Mouse (Mus musculus) liver, embryonic 15.5 days (tissue): ENCODE measurements at regions not wholly inside any gene's neighbourhood (a gene's known extent, or its start where the extent isn't known, plus 50 kb on each side); places are given as distances from the start of the nearest gene placed in this dataset.
"Not testable (repeated sequence)": the region's sequence is repeated elsewhere in the genome, so short reads cannot be mapped to it uniquely, and the experiment has no call there.

Experiments
- ATAC-seq: fragments of 200-750 bp; cut with Nextera tagmentation; 2 replicates; pipeline ENCODE4 v1.8.0; 2017; ENCODE audit warnings: moderate number of reproducible peaks, mild to moderate bottlenecking, moderate library complexity; ENCODE audit not compliant: insufficient read depth
- H3K27ac ChIP-seq: fragments of 300-500 bp; sonication (generic); replicated peaks from 2 replicates; pipeline ENCODE4 v1.5.1; 2015; ENCODE audit warnings: mild to moderate bottlenecking, inconsistent platforms
- H3K27me3 ChIP-seq: fragments of 300-500 bp; sonication (generic); 2 replicates; pipeline ENCODE4 v1.6.1; 2015; ENCODE audit warnings: mild to moderate bottlenecking, inconsistent platforms
- H3K36me3 ChIP-seq: fragments of 300-500 bp; sonication (generic); replicated peaks from 2 replicates; pipeline ENCODE4 v1.6.1; 2015; ENCODE audit warnings: moderate library complexity, mild to moderate bottlenecking, inconsistent platforms
- H3K4me1 ChIP-seq: fragments of 300-500 bp; sonication (generic); replicated peaks from 2 replicates; pipeline ENCODE4 v1.6.1; 2015; ENCODE audit warnings: inconsistent platforms
- H3K4me2 ChIP-seq: fragments of 300-500 bp; sonication (generic); 2 replicates; pipeline ENCODE4 v1.6.1; 2015; ENCODE audit warnings: moderate library complexity, mild to moderate bottlenecking, inconsistent platforms
- H3K4me3 ChIP-seq: fragments of 300-500 bp; sonication (generic); replicated peaks from 2 replicates; pipeline ENCODE4 v1.5.1; 2015; ENCODE audit warnings: mild to moderate bottlenecking, inconsistent platforms
- H3K9ac ChIP-seq: fragments of 300-500 bp; sonication (generic); 2 replicates; pipeline ENCODE4 v1.6.1; 2015; ENCODE audit warnings: moderate library complexity, mild to moderate bottlenecking, inconsistent platforms
- H3K9me3 ChIP-seq: fragments of 300-500 bp; sonication (generic); replicated peaks from 2 replicates; pipeline ENCODE4 v1.6.1; 2016; ENCODE audit warnings: inconsistent platforms
- WGBS: fragments of 180-500 bp; shearing (Covaris S2); methylation state at CpG from one replicate; pipeline ENCODE4 v1.1.7; 2015; ENCODE audit warnings: mixed read lengths; ENCODE audit not compliant: insufficient replicate concordance; 5-methylcytosine and 5-hydroxymethylcytosine counted together

- no peak overlapping the region for H3K4me3 ChIP-seq
- H3K9ac ChIP-seq = no peak overlapping the region
- no peak for ATAC-seq
- no peaks in the 10 kb centered on the region for H3K36me3 ChIP-seq
- no peaks in the 10 kb centered on the region for H3K9me3 ChIP-seq
- no peak overlapping the region for H3K4me2 ChIP-seq
- WGBS = 71% methylated on average over 2 of the region's 2 CpGs
- no peaks in the 10 kb centered on the region for H3K4me1 ChIP-seq
- no peaks in the 10 kb centered on the region for H3K27me3 ChIP-seq
- no peak overlapping the region for H3K27ac ChIP-seq
These were observed 100.5 kb downstream of the 1700129C05Rik start for GRCm38 (mm10) chr14:59042152-59042551.

GRCm38 (mm10) chr14:59025757-59026156 lies 116.9 kb downstream of the 1700129C05Rik start:
- not testable (repeated sequence) for H3K4me2 ChIP-seq, H3K36me3 ChIP-seq, H3K9me3 ChIP-seq, H3K4me3 ChIP-seq, H3K9ac ChIP-seq, H3K4me1 ChIP-seq, ATAC-seq, H3K27ac ChIP-seq, H3K27me3 ChIP-seq
- WGBS = 47% methylated on average over 9 of the region's 9 CpGs

- Histone ChIP-seq H3K36me3 (no peaks in the 10 kb centered on the region), H3K4me2 (no peak overlapping the region), H3K4me1 (no peaks in the 10 kb centered on the region), H3K27ac (no peak overlapping the region), H3K27me3 (no peaks in the 10 kb centered on the region), H3K9ac (no peak overlapping the region), H3K4me3 (no peak overlapping the region), H3K9me3 (no peaks in the 10 kb centered on the region)
- ATAC-seq = no peak
- WGBS = 45% methylated on average over 3 of the region's 3 CpGs
These were observed 133.2 kb downstream of the 1700129C05Rik start for GRCm38 (mm10) chr14:59009534-59009933.

- ATAC-seq = no peak
These were observed 143.5 kb downstream of the 1700129C05Rik start for GRCm38 (mm10) chr14:58999106-58999778.

GRCm38 (mm10) chr14:58994994-58995393 lies 147.7 kb downstream of the 1700129C05Rik start:
- no peak overlapping the region for H3K9ac ChIP-seq
- H3K4me1 ChIP-seq = no peaks in the 10 kb centered on the region
- no peak overlapping the region for H3K4me2 ChIP-seq
- H3K27ac ChIP-seq = no peak overlapping the region
- no peaks in the 10 kb centered on the region for H3K36me3 ChIP-seq
- H3K9me3 ChIP-seq = no peaks in the 10 kb centered on the region
- 71% methylated on average over 6 of the region's 6 CpGs for WGBS
- ATAC-seq = no peak
- H3K27me3 ChIP-seq = no peaks in the 10 kb centered on the region
- no peak overlapping the region for H3K4me3 ChIP-seq

More at GRCm38 (mm10) chr14:58999106-58999778, 143.5 kb downstream of the 1700129C05Rik start:
- 71% methylated on average over 5 of the region's 5 CpGs for WGBS
- no peaks in the 10 kb centered on the region for H3K36me3 ChIP-seq
- H3K9me3 ChIP-seq = no peaks in the 10 kb centered on the region
- no peaks in the 10 kb centered on the region for H3K4me1 ChIP-seq
- H3K9ac ChIP-seq = no peak overlapping the region
- H3K27ac ChIP-seq = no peak overlapping the region
- H3K4me3 ChIP-seq = no peak overlapping the region
- H3K27me3 ChIP-seq = no peaks in the 10 kb centered on the region
- no peak overlapping the region for H3K4me2 ChIP-seq

GRCm38 (mm10) chr14:58989644-58990217 lies 153.0 kb downstream of the 1700129C05Rik start:
- Histone ChIP-seq H3K36me3 (no peaks in the 10 kb centered on the region), H3K4me3 (no peak overlapping the region), H3K4me2 (no peak overlapping the region), H3K9ac (no peak overlapping the region), H3K27me3 (no peaks in the 10 kb centered on the region), H3K9me3 (no peaks in the 10 kb centered on the region), H3K27ac (no peak overlapping the region), H3K4me1 (no peaks in the 10 kb centered on the region)
- ATAC-seq = no peak
- WGBS = 69% methylated on average over 5 of the region's 5 CpGs

- Histone ChIP-seq H3K4me3 (no peak overlapping the region), H3K4me1 (no peaks in the 10 kb centered on the region), H3K36me3 (no peaks in the 10 kb centered on the region), H3K4me2 (no peak overlapping the region), H3K9ac (no peak overlapping the region), H3K27me3 (no peaks in the 10 kb centered on the region), H3K27ac (no peak overlapping the region), H3K9me3 (no peaks in the 10 kb centered on the region)
- WGBS = 43% methylated on average over 8 of the region's 8 CpGs
- ATAC-seq = no peak
These were observed 155.0 kb downstream of the 1700129C05Rik start for GRCm38 (mm10) chr14:58987688-58988087.

- WGBS = 68% methylated on average over 5 of the region's 5 CpGs
- no peaks in the 10 kb centered on the region for H3K36me3 ChIP-seq
These were observed 156.9 kb downstream of the 1700129C05Rik start for GRCm38 (mm10) chr14:58985838-58986237.

GRCm38 (mm10) chr14:58976791-58977190 lies 165.9 kb downstream of the 1700129C05Rik start:
- Histone ChIP-seq H3K4me1 (no peaks in the 10 kb centered on the region), H3K4me3 (no peak overlapping the region), H3K4me2 (no peak overlapping the region), H3K27me3 (no peaks in the 10 kb centered on the region), H3K9ac (no peak overlapping the region), H3K9me3 (no peaks in the 10 kb centered on the region), H3K27ac (no peak overlapping the region), H3K36me3 (no peaks in the 10 kb centered on the region)
- 57% methylated on average over 4 of the region's 4 CpGs for WGBS
- no peak for ATAC-seq

More at GRCm38 (mm10) chr14:58985838-58986237, 156.9 kb downstream of the 1700129C05Rik start:
- Histone ChIP-seq H3K4me3 (no peak overlapping the region), H3K27me3 (no peaks in the 10 kb centered on the region), H3K4me2 (no peak overlapping the region), H3K9me3 (no peaks in the 10 kb centered on the region), H3K4me1 (no peaks in the 10 kb centered on the region), H3K27ac (no peak overlapping the region), H3K9ac (no peak overlapping the region)
- no peak for ATAC-seq

- H3K36me3 ChIP-seq = no peaks in the 10 kb centered on the region
- WGBS = 43% methylated on average over 3 of the region's 3 CpGs
- H3K4me1 ChIP-seq = no peaks in the 10 kb centered on the region
- H3K9me3 ChIP-seq = no peaks in the 10 kb centered on the region
- no peak for ATAC-seq
- no peak overlapping the region for H3K27ac ChIP-seq
- H3K9ac ChIP-seq = no peak overlapping the region
- H3K4me3 ChIP-seq = no peak overlapping the region
- no peak overlapping the region for H3K4me2 ChIP-seq
- no peaks in the 10 kb centered on the region for H3K27me3 ChIP-seq
These were observed 173.4 kb downstream of the 1700129C05Rik start for GRCm38 (mm10) chr14:58969248-58969647.

GRCm38 (mm10) chr14:58967975-58968374 lies 174.7 kb downstream of the 1700129C05Rik start:
- 72% methylated on average over 5 of the region's 5 CpGs for WGBS
- H3K36me3 ChIP-seq = no peaks in the 10 kb centered on the region

GRCm38 (mm10) chr14:58967163-58967562 lies 175.5 kb downstream of the 1700129C05Rik start:
- no peak for ATAC-seq
- H3K27me3 ChIP-seq = no peaks in the 10 kb centered on the region
- no peak overlapping the region for H3K4me2 ChIP-seq
- WGBS = 23% methylated on average over 1 of the region's 1 CpGs
- no peaks in the 10 kb centered on the region for H3K36me3 ChIP-seq
- no peak overlapping the region for H3K4me3 ChIP-seq
- H3K4me1 ChIP-seq = no peaks in the 10 kb centered on the region
- H3K9ac ChIP-seq = no peak overlapping the region
- no peaks in the 10 kb centered on the region for H3K9me3 ChIP-seq
- no peak overlapping the region for H3K27ac ChIP-seq

More at GRCm38 (mm10) chr14:58967975-58968374, 174.7 kb downstream of the 1700129C05Rik start:
- ATAC-seq = no peak
- Histone ChIP-seq H3K4me3 (no peak overlapping the region), H3K9me3 (no peaks in the 10 kb centered on the region), H3K27ac (no peak overlapping the region), H3K27me3 (no peaks in the 10 kb centered on the region), H3K9ac (no peak overlapping the region), H3K4me2 (no peak overlapping the region), H3K4me1 (no peaks in the 10 kb centered on the region)
